Mouse (Mus musculus): Measurements from ENCODE around the gene Srsf5. TPM values are rescaled to one million over a fixed set of nuclear protein-coding genes. Genes with fewer than 3 reads are reported as not detected.

Srsf5 gene
- 379 and 417 TPM in 2 replicates for polyA plus RNA-seq (2015; fragmentation: Nextera tagmentation; extraction: Ambion mirVana)

- Histone ChIP-seq H3K4me1 (peaks cover 12% of the 10 kb centered on the region), H3K36me3 (peaks cover 23% of the 10 kb centered on the region), H3K27ac (replicated peaks) (peak within 1 kb of the TSS; percentile 98), H3K4me3 (replicated peaks) (peak within 1 kb of the TSS; percentile 96), H3K9ac (replicated peaks) (peak within 1 kb of the TSS; percentile 94), H3K9me3 (replicated peaks) (no peaks in the 10 kb centered on the region), H3K4me2 (peak within 1 kb of the TSS; percentile 73), H3K27me3 (replicated peaks) (no peaks in the 10 kb centered on the region)
- peak; percentile 95 for ATAC-seq (ENCODE audit: low FRiP score)
- WGBS = under 1% methylated on average over 54 of the region's 57 CpGs
Measured at GRCm38 (mm10) chr12:80945334-80945995, at the start of gene Srsf5. TSS of gene Srsf5 (plus strand) at chr12:80945504.

- no peaks in the 10 kb centered on the region for H3K4me1 ChIP-seq
- no peak for ATAC-seq (ENCODE audit: low FRiP score)
- H3K27ac ChIP-seq (replicated peaks) = no peak overlapping the region
- no peaks in the 10 kb centered on the region for H3K9me3 ChIP-seq (replicated peaks)
- H3K4me3 ChIP-seq (replicated peaks) = no peak overlapping the region
- no peak overlapping the region for H3K4me2 ChIP-seq
- H3K9ac ChIP-seq (replicated peaks) = no peak overlapping the region
- no peaks in the 10 kb centered on the region for H3K27me3 ChIP-seq (replicated peaks)
- 87% methylated on average over 8 of the region's 8 CpGs for WGBS
- H3K36me3 ChIP-seq = no peaks in the 10 kb centered on the region
Measured at GRCm38 (mm10) chr12:80909631-80910030, 35.7 kb upstream of the Srsf5 start.

- ATAC-seq (ENCODE audit: low FRiP score) = no peak
- Histone ChIP-seq H3K9ac (replicated peaks) (no peak overlapping the region), H3K27me3 (replicated peaks) (no peaks in the 10 kb centered on the region), H3K27ac (replicated peaks) (no peak overlapping the region), H3K9me3 (replicated peaks) (no peaks in the 10 kb centered on the region), H3K4me1 (no peaks in the 10 kb centered on the region), H3K36me3 (no peaks in the 10 kb centered on the region), H3K4me3 (replicated peaks) (no peak overlapping the region), H3K4me2 (no peak overlapping the region)
- 61% methylated on average over 7 of the region's 7 CpGs for WGBS
Measured at GRCm38 (mm10) chr12:80917764-80918163, 27.5 kb upstream of the Srsf5 start.

GRCm38 (mm10) chr12:80921301-80921700 is 24.0 kb upstream of the Srsf5 start:
- Histone ChIP-seq H3K27me3 (replicated peaks) (no peaks in the 10 kb centered on the region), H3K9ac (replicated peaks) (no peak overlapping the region), H3K4me3 (replicated peaks) (no peak overlapping the region), H3K4me2 (no peak overlapping the region), H3K36me3 (no peaks in the 10 kb centered on the region), H3K4me1 (0 out of 2 replicates have a peak, but pooled peaks cover 3% of the 10 kb centered on the region), H3K27ac (replicated peaks) (no peak overlapping the region), H3K9me3 (replicated peaks) (no peaks in the 10 kb centered on the region)
- no peak for ATAC-seq (ENCODE audit: low FRiP score)
- 94% methylated on average over 5 of the region's 5 CpGs for WGBS

- H3K27me3 ChIP-seq (replicated peaks) = no peaks in the 10 kb centered on the region
- H3K36me3 ChIP-seq = no peaks in the 10 kb centered on the region
- H3K4me3 ChIP-seq (replicated peaks) = 0 out of 2 replicates have a peak overlapping the region, but pooled peaks have one; percentile 4
- ATAC-seq (ENCODE audit: low FRiP score) = no peak
- H3K27ac ChIP-seq (replicated peaks) = no peak overlapping the region
- H3K4me2 ChIP-seq = peak overlapping the region; percentile 46
- no peaks in the 10 kb centered on the region for H3K9me3 ChIP-seq (replicated peaks)
- 0 out of 2 replicates have a peak, but pooled peaks cover 3% of the 10 kb centered on the region for H3K4me1 ChIP-seq
- H3K9ac ChIP-seq (replicated peaks) = no peak overlapping the region
- WGBS = 11% methylated on average over 7 of the region's 7 CpGs
Measured at GRCm38 (mm10) chr12:80922869-80923268, 22.4 kb upstream of the Srsf5 start.

GRCm38 (mm10) chr12:80923602-80924001 is 21.7 kb upstream of the Srsf5 start:
- no peak overlapping the region for H3K4me3 ChIP-seq (replicated peaks)
- no peak overlapping the region for H3K9ac ChIP-seq (replicated peaks)
- H3K27me3 ChIP-seq (replicated peaks) = no peaks in the 10 kb centered on the region
- no peaks in the 10 kb centered on the region for H3K9me3 ChIP-seq (replicated peaks)
- H3K36me3 ChIP-seq = no peaks in the 10 kb centered on the region
- H3K27ac ChIP-seq (replicated peaks) = no peak overlapping the region
- ATAC-seq (ENCODE audit: low FRiP score) = no peak
- H3K4me1 ChIP-seq = 0 out of 2 replicates have a peak, but pooled peaks cover 3% of the 10 kb centered on the region
- WGBS = 58% methylated on average over 5 of the region's 5 CpGs
- no peak overlapping the region for H3K4me2 ChIP-seq

GRCm38 (mm10) chr12:80924205-80924604 is 21.1 kb upstream of the Srsf5 start:
- no peaks in the 10 kb centered on the region for H3K9me3 ChIP-seq (replicated peaks)
- no peaks in the 10 kb centered on the region for H3K36me3 ChIP-seq
- H3K4me3 ChIP-seq (replicated peaks) = no peak overlapping the region
- no peak overlapping the region for H3K4me2 ChIP-seq
- H3K27me3 ChIP-seq (replicated peaks) = no peaks in the 10 kb centered on the region
- H3K27ac ChIP-seq (replicated peaks) = no peak overlapping the region
- WGBS = 78% methylated on average over 3 of the region's 3 CpGs
- no peak for ATAC-seq (ENCODE audit: low FRiP score)
- H3K4me1 ChIP-seq = 0 out of 2 replicates have a peak, but pooled peaks cover 3% of the 10 kb centered on the region
- no peak overlapping the region for H3K9ac ChIP-seq (replicated peaks)

GRCm38 (mm10) chr12:80925919-80926318 is 19.4 kb upstream of the Srsf5 start:
- H3K4me3 ChIP-seq (replicated peaks) = no peak overlapping the region
- 39% methylated on average over 7 of the region's 7 CpGs for WGBS
- no peaks in the 10 kb centered on the region for H3K27me3 ChIP-seq (replicated peaks)
- 0 out of 2 replicates have a peak, but pooled peaks cover 3% of the 10 kb centered on the region for H3K4me1 ChIP-seq
- H3K4me2 ChIP-seq = no peak overlapping the region
- no peak overlapping the region for H3K27ac ChIP-seq (replicated peaks)
- ATAC-seq (ENCODE audit: low FRiP score) = no peak
- no peaks in the 10 kb centered on the region for H3K9me3 ChIP-seq (replicated peaks)
- H3K36me3 ChIP-seq = no peaks in the 10 kb centered on the region
- H3K9ac ChIP-seq (replicated peaks) = no peak overlapping the region

- 85% methylated on average over 4 of the region's 4 CpGs for WGBS
- Histone ChIP-seq H3K4me1 (0 out of 2 replicates have a peak, but pooled peaks cover 3% of the 10 kb centered on the region), H3K4me3 (replicated peaks) (no peak overlapping the region), H3K9ac (replicated peaks) (no peak overlapping the region), H3K36me3 (no peaks in the 10 kb centered on the region), H3K4me2 (no peak overlapping the region), H3K27ac (replicated peaks) (no peak overlapping the region), H3K27me3 (replicated peaks) (no peaks in the 10 kb centered on the region), H3K9me3 (replicated peaks) (no peaks in the 10 kb centered on the region)
- no peak for ATAC-seq (ENCODE audit: low FRiP score)
Measured at GRCm38 (mm10) chr12:80926550-80926949, 18.8 kb upstream of the Srsf5 start.

- H3K9me3 ChIP-seq (replicated peaks) = no peaks in the 10 kb centered on the region
- 0 out of 2 replicates have a peak, but pooled peaks cover 3% of the 10 kb centered on the region for H3K4me1 ChIP-seq
- no peak for ATAC-seq (ENCODE audit: low FRiP score)
- H3K4me3 ChIP-seq (replicated peaks) = no peak overlapping the region
- H3K9ac ChIP-seq (replicated peaks) = no peak overlapping the region
- 40% methylated on average over 1 of the region's 1 CpGs for WGBS
- H3K27me3 ChIP-seq (replicated peaks) = no peaks in the 10 kb centered on the region
- H3K36me3 ChIP-seq = no peaks in the 10 kb centered on the region
- no peak overlapping the region for H3K4me2 ChIP-seq
- H3K27ac ChIP-seq (replicated peaks) = no peak overlapping the region
Measured at GRCm38 (mm10) chr12:80927518-80927917, 17.8 kb upstream of the Srsf5 start.

- Histone ChIP-seq H3K4me3 (replicated peaks) (no peak overlapping the region), H3K4me1 (0 out of 2 replicates have a peak, but pooled peaks cover 3% of the 10 kb centered on the region), H3K27me3 (replicated peaks) (no peaks in the 10 kb centered on the region), H3K4me2 (no peak overlapping the region), H3K9ac (replicated peaks) (no peak overlapping the region), H3K27ac (replicated peaks) (no peak overlapping the region), H3K36me3 (no peaks in the 10 kb centered on the region), H3K9me3 (replicated peaks) (no peaks in the 10 kb centered on the region)
- no peak for ATAC-seq (ENCODE audit: low FRiP score)
- 77% methylated on average over 3 of the region's 3 CpGs for WGBS
Measured at GRCm38 (mm10) chr12:80928881-80929280, 16.4 kb upstream of the Srsf5 start.

GRCm38 (mm10) chr12:80930141-80930540 is 15.2 kb upstream of the Srsf5 start:
- ATAC-seq (ENCODE audit: low FRiP score) = no peak
- 89% methylated on average over 7 of the region's 7 CpGs for WGBS
- H3K27me3 ChIP-seq (replicated peaks) = no peaks in the 10 kb centered on the region

More at GRCm38 (mm10) chr12:80930141-80930540, 15.2 kb upstream of the Srsf5 start:
- Histone ChIP-seq H3K4me3 (replicated peaks) (no peak overlapping the region), H3K36me3 (no peaks in the 10 kb centered on the region), H3K9me3 (replicated peaks) (no peaks in the 10 kb centered on the region), H3K9ac (replicated peaks) (no peak overlapping the region), H3K4me2 (no peak overlapping the region), H3K27ac (replicated peaks) (no peak overlapping the region), H3K4me1 (0 out of 2 replicates have a peak, but pooled peaks cover 3% of the 10 kb centered on the region)
